Mouse (Mus musculus) megakaryocyte, embryonic 14.5 days (primary cell): Measurements from ENCODE around the gene Prkce. TPM values are rescaled to one million over a fixed set of nuclear protein-coding genes. Genes with fewer than 3 reads are reported as not detected.

Source experiments
- H3K27me3 ChIP-seq: replicated peaks from 2 replicates; pipeline ENCODE3; 2012; ENCODE audit warnings: inconsistent platforms
- H3K36me3 ChIP-seq: replicated peaks from 2 replicates; pipeline ENCODE3; 2012; ENCODE audit warnings: low read length, inconsistent platforms, mixed read lengths
- H3K4me1 ChIP-seq: 2 replicates; pipeline ENCODE4 v1.6.1; 2012; ENCODE audit warnings: inconsistent platforms
- H3K4me3 ChIP-seq: replicated peaks from 2 replicates; pipeline ENCODE3; 2012; ENCODE audit warnings: moderate library complexity, mild to moderate bottlenecking, inconsistent platforms
- H3K9me3 ChIP-seq: 2 replicates; pipeline ENCODE4 v1.6.1; 2012; ENCODE audit warnings: inconsistent platforms
- FLI1 ChIP-seq: IDR thresholded peaks from 2 replicates; pipeline ENCODE4 v1.6.1; 2012; ENCODE audit warnings: low read length, inconsistent platforms, mixed read lengths
- GATA1 ChIP-seq: IDR thresholded peaks from 3 replicates; pipeline ENCODE4 v1.6.1; 2012; ENCODE audit warnings: mixed read lengths, low read length, inconsistent platforms, borderline replicate concordance
- polyA plus RNA-seq: library from polyadenylated mRNA; stranded (reverse); fragments of >175 nt; gene quantifications from 2 replicates; pipeline ENCODE4 v1.2.3, GENCODE M21; 2012; ENCODE audit warnings: low replicate concordance; ENCODE audit not compliant: insufficient read depth

Prkce gene
- polyA plus RNA-seq, 1 experiment, result 7.3 TPM

DNA sequence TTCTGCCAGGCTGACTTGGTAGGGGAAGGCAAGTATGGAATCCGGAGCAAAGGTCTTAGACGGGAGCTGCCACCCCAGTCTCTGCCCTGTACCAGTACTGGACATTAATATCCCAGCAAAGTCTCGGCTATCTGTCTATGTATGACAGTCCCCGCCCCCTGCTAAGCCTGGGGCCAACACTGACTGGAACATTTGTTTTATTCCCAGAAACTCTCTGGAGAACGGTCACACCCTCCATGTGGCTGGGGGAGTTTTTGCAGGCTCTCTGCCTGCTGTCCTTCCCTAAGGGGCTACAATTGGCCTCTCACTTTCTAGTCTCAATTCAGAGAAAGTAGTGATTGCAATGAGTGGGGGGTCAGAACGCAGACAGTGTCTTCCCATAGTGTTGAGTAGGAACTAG is 244.6 kb downstream of the Prkce start:
- Histone ChIP-seq H3K9me3 (peaks cover 7% of the 10 kb centered on the region), H3K4me1 (peaks cover 4% of the 10 kb centered on the region; the same call in 1 of the 2 replicates), H3K4me3 (no peak overlapping the region), H3K36me3 (peaks cover 5% of the 10 kb centered on the region), H3K27me3 (no peaks in the 10 kb centered on the region)
- TF ChIP-seq FLI1 (no peak), GATA1 (no peak)

DNA sequence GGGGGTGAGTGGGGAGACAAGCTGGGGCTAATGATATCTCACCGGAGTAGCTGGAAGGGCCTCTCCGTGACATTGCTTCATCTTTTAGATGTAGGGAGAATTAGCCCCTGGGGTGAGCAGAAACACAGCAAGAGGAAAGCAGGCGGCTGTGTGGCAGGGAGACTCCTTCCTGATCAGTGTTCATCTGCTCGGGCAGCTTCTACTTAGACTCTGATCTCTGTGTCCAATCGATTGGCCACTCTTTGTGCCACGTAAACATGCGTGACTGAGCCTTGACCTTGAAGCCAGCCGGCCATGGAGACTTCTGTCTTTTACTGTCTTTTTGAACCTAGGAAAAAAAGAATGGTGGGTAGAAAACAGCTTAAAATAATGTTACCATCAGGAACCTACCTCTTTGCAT is 247.0 kb downstream of the Prkce start:
- TF ChIP-seq FLI1 (no peak), GATA1 (no peak)
- Histone ChIP-seq H3K4me3 (no peak overlapping the region), H3K36me3 (peaks cover 21% of the 10 kb centered on the region), H3K27me3 (no peaks in the 10 kb centered on the region), H3K4me1 (no peaks in the 10 kb centered on the region), H3K9me3 (peaks cover 31% of the 10 kb centered on the region)

DNA sequence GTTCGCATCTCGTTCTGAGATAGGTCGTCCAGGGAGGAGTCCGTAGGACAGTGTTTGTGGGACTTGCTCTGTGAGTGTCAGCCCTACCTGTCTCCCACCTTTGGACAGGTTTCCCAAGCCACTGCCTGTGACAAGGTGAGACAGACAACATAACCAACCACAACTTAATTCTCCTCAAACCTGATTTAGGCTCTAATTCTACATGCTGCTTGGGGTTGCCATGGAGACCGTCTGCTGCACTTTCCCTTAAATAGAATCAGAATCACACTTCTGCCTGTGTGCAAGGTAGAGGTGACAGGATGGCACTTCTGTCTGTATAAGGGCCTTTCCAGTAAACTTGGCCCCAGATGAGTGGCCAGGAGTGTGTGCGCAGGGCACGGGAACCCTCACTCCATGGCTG is 248.4 kb downstream of the Prkce start:
- no peaks in the 10 kb centered on the region for H3K27me3 ChIP-seq
- H3K4me3 ChIP-seq, result no peak overlapping the region
- H3K9me3 ChIP-seq, result peaks cover 43% of the 10 kb centered on the region
- no peaks in the 10 kb centered on the region for H3K4me1 ChIP-seq
- TF ChIP-seq GATA1, result no peak
- TF ChIP-seq FLI1, result no peak
- peaks cover 26% of the 10 kb centered on the region for H3K36me3 ChIP-seq

DNA sequence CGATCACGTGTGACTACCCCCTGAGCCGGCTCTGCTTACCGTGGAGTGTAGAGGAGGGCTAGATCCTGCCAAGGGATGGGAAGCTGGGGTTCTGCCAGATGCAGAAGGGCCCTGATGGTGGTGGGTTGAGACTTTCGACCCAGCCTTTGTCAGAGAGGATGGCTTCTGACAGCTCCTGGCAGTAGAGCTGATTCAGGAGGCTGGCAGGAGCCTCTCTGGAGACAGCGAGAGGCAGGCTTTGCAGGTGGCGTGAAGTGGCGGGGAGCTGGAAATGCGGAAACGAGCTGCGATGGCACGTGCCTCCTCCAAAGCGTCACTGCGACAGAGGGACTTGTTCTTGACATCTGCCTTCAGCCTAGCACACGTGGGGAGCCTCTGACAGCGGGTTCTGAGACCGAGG is 250.7 kb downstream of the Prkce start:
- H3K4me3 ChIP-seq, result peak overlapping the region; percentile 19
- no peaks in the 10 kb centered on the region for H3K27me3 ChIP-seq
- H3K9me3 ChIP-seq, result peaks cover 43% of the 10 kb centered on the region
- TF ChIP-seq GATA1 (no peak), FLI1 (no peak)
- no peaks in the 10 kb centered on the region for H3K4me1 ChIP-seq
- H3K36me3 ChIP-seq, result peaks cover 26% of the 10 kb centered on the region

DNA sequence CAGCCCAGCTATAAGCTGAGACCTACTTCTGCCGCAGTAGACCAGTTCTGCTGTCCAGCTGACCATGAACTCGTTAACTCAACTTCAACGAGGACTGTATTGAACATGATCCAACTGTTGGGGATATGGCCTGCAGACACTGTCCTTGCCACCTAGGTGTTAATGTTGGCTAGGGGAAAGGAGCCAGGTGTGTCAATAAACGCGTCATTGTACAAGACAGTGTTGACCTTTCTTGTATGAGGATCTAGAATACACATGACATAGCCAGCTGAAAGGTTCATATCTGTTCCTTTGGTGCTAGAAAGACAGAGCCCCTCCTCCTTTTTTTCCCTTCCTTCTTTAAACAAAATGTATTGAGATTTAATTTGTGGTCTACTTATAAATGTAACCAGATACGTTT is 251.6 kb downstream of the Prkce start:
- Histone ChIP-seq H3K9me3 (peaks cover 45% of the 10 kb centered on the region), H3K4me3 (no peak overlapping the region), H3K36me3 (peaks cover 26% of the 10 kb centered on the region), H3K4me1 (no peaks in the 10 kb centered on the region), H3K27me3 (no peaks in the 10 kb centered on the region)
- no peak for TF ChIP-seq GATA1
- TF ChIP-seq FLI1, result no peak

DNA sequence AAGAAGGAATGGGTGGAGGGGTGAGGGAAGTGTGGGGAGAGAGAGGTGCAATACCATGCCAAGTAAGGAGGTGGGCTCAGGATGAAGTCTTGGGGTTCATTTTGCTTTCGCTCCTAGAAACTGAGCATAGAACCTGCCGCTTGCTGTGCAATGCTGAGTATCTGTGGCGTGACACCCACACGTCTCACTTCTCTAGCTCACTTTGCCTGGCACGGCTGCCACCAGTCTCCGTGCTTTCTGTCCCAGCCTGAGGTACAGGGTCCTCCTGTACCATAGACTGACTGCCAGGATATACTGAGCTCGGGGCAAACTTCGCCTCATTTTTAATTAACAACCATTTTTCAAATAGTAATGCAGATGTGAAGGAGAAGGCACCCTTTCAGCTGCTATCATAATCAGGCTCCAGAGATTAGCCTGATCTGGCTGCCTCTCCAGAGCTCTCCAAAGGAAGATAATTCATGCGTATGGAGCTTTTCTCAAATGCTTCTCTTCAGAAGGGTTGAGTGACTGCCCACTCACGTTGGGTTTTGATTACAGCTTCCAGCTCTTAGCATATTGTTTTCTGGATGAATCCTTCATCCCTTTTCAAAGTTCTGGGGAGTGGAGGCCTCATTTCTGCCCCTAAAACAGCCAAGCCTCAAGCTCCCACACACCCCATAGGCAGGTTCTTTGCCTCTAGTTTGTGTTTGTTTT is 253.2 kb downstream of the Prkce start:
- no peak overlapping the region for H3K4me3 ChIP-seq
- H3K4me1 ChIP-seq, result 0 out of 2 replicates have a peak, but pooled peaks cover 4% of the 10 kb centered on the region
- peaks cover 26% of the 10 kb centered on the region for H3K36me3 ChIP-seq
- TF ChIP-seq GATA1, result no peak
- TF ChIP-seq FLI1, result no peak
- no peaks in the 10 kb centered on the region for H3K27me3 ChIP-seq
- peaks cover 55% of the 10 kb centered on the region for H3K9me3 ChIP-seq

DNA sequence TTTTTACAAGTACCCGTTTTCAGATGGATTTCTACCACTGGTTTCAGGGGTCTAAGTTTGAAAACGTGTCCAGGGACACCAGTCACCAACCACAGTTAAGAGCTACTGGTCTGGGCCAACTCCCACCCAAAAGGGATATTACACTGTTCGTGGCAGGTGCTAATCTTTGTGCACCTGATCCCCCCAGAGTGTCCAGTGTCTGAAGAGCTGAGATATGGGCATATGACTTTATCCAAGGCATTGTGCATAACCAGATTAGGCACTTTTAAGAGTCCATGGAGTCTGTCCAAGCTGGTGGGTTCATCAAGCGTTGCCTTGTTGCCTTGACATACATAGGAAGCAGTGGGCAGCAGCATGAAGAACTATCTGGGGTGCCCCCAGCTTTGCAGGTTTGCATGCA is 254.4 kb downstream of the Prkce start:
- Histone ChIP-seq H3K4me3 (no peak overlapping the region), H3K27me3 (no peaks in the 10 kb centered on the region), H3K4me1 (0 out of 2 replicates have a peak, but pooled peaks cover 4% of the 10 kb centered on the region), H3K36me3 (peaks cover 22% of the 10 kb centered on the region), H3K9me3 (peaks cover 53% of the 10 kb centered on the region)
- no peak for TF ChIP-seq GATA1
- TF ChIP-seq FLI1, result no peak

DNA sequence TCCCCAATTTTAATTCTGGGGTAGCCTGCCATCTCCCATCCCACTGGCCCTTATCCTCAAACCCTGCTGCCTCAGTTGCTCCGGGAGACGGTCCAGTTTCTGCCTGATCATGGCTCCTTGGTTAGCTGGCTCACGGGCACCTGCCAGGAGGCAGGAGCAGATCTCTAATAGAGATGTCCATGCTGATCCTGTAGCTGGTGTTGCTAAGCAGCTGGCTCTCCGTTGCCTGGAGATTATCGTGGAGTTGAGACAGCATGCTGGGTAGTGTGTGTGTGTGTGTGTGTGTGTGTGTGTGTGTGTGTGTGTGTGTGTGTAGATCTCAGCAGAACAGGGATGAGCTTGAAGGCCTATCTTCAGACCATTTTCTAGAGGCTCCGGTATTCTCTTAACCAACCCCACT is 262.3 kb downstream of the Prkce start:
- no peak overlapping the region for H3K4me3 ChIP-seq
- peaks cover 10% of the 10 kb centered on the region for H3K36me3 ChIP-seq
- peaks cover 22% of the 10 kb centered on the region for H3K4me1 ChIP-seq
- peaks cover 35% of the 10 kb centered on the region for H3K9me3 ChIP-seq
- TF ChIP-seq GATA1, result no peak
- TF ChIP-seq FLI1, result no peak
- H3K27me3 ChIP-seq, result no peaks in the 10 kb centered on the region

DNA sequence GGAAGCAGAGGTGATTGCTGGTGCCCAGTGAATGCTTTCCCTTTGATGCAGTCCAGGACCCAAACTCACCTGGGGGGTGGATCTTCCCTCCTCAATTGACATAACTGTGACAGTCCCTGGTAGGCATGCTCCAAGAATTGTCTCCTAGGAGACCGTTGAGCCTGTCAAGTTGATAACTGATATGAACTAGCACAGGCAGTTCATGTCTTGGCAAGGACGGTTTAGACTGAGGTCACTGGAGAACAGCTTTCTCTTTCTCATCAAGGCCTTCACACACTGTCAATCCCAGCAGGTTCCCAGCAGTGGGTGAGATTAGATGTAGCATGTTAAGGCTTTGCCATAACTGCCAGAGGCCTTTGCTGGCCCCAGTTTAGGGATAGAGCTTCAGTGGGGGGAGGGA is 265.5 kb downstream of the Prkce start:
- TF ChIP-seq GATA1, result no peak
- H3K27me3 ChIP-seq, result no peaks in the 10 kb centered on the region
- peaks cover 7% of the 10 kb centered on the region for H3K36me3 ChIP-seq
- peaks cover 48% of the 10 kb centered on the region for H3K4me1 ChIP-seq
- no peak overlapping the region for H3K4me3 ChIP-seq
- H3K9me3 ChIP-seq, result peaks cover 25% of the 10 kb centered on the region

DNA sequence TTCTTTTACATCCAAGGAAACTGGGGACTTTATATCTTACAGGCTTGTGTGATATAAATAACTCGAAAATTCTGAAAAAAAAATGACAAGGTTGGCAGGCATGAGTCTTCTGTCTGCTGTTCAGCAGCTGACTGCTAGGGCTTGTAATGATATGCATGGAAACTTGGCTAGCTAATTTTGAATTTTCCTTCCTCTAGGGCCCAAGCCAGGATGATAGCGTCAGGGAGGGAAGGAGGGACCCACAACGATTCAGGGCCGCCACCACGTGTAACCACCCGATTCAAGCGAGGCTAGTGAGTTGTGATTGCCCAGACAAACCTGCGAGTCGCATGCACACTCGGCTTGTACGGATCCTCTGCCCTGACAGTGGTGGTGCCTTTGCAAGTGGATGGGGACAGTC is 266.2 kb downstream of the Prkce start:
- H3K36me3 ChIP-seq, result peaks cover 7% of the 10 kb centered on the region
- H3K4me3 ChIP-seq, result peak overlapping the region; percentile 6
- peaks cover 25% of the 10 kb centered on the region for H3K9me3 ChIP-seq
- no peaks in the 10 kb centered on the region for H3K27me3 ChIP-seq
- peaks cover 55% of the 10 kb centered on the region for H3K4me1 ChIP-seq
- no peak for TF ChIP-seq GATA1
- no peak for TF ChIP-seq FLI1

DNA sequence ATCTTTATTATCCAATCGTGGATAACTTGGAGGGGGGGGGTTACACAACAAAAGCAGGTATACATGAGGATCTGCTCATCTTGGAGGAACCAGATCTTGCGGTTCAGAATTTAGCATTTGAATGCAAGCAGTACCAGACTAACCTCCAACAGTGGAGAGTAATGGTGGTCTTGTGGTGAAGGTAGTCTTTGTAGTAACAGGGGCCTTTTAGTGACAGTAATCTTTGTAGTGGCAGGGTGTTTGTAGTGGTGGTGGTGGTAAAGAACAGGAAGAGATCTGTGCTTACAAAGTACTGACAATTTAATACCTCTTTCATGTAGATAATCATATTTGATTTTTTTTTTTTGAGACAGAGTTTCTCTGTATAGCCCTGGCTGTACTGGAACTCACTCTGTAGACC is 267.2 kb downstream of the Prkce start:
- Histone ChIP-seq H3K4me3 (no peak overlapping the region), H3K4me1 (peaks cover 59% of the 10 kb centered on the region), H3K36me3 (peaks cover 7% of the 10 kb centered on the region), H3K9me3 (peaks cover 24% of the 10 kb centered on the region), H3K27me3 (no peaks in the 10 kb centered on the region)
- TF ChIP-seq FLI1 (no peak), GATA1 (no peak)
